Mouse (Mus musculus): ENCODE measurements around the gene Olfr651. TPM values are rescaled to one million over a fixed set of nuclear protein-coding genes. Genes with fewer than 3 reads are reported as not detected.

Gene Olfr651
- not detected for polyA plus RNA-seq (2015; fragmentation: Illumina TruSeq; extraction: RNeasy Lipid Tissue Mini Kit (QIAGEN cat#74804); ENCODE audit: insufficient read depth, low replicate concordance)

DNA sequence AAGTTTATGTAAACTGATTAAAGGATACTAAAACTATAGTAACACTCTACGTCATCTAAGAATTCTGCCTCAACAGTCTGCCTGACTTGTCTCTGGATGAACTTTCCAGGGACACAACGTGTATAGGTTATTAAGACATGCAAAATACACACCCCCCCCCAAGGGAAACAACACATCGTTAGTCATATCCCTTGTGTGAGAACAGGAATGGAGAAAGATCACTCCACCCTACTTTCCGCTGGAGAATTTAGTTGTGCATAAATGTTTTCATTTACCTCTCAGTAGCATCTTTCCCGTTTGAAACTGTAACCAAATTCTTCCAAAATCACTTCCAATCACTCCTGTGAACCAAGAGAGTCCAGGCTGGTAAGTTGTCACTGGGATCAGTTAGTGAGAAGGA lies at the start of gene Olfr651:
Olfr651 (plus strand) TSS at position 301 of the 400 bp plus-strand sequence.

DNA sequence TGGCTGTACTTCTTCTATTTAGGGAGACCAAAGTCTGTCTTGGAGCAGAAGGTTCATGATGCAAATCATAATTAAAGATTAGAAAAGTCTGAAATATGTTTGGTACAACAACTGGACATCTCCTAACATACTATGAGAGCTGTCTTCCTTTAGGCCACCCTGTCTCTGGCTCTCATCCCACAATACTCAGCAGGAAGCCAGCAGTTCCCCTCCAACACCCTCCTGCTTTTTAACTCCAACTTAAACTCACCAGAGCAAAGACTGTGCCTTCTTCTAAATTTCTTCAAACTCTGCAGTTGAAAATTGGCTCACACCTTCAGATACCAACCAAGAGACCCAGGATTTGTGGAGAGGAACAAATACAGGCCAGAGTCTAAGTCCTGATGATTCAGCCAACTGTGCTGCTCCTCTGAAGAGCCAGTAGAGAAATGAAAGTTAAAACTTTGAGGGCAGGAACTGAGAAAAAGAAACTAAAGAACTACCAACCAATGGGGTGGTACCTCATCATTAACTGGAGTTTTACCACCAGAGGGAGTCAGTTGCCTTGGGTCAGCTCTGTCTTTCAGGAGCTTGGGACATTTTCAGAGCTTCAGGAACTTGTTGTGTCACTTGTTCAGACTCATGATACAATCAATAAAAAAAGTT lies 42.4 kb upstream of the Olfr651 start, which contains the start of gene Trim30d:
Trim30d (minus strand) TSS at position 429 of the 645 bp plus-strand sequence.

GRCm38 (mm10) chr7:104560601-104561000 lies 10.7 kb downstream of the Olfr651 start, which contains the start of gene Olfr652:
Olfr652 (plus strand) TSS chr7:104560901.

DNA sequence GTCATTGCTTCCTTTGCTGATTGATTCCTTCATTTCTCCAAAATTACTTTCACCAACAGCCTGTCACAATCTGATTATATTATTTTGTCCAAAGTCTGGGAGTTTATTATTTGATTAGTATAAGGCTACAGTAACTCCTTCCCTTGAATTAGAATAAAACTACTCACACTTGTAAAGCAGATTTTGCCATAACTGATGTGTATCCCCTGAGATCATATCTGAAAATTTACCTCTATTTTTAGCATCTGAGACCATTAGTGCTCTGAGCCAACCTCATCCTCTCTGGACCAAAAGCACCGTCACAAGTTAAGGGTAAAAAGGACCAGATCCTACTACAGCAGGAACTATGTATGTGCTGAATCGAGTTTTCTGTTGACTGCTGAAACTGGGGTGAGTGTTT lies 27.1 kb downstream of the Olfr651 start, which contains the start of gene Olfr653:
Olfr653 (plus strand) TSS at position 301 of the 400 bp plus-strand sequence.

DNA sequence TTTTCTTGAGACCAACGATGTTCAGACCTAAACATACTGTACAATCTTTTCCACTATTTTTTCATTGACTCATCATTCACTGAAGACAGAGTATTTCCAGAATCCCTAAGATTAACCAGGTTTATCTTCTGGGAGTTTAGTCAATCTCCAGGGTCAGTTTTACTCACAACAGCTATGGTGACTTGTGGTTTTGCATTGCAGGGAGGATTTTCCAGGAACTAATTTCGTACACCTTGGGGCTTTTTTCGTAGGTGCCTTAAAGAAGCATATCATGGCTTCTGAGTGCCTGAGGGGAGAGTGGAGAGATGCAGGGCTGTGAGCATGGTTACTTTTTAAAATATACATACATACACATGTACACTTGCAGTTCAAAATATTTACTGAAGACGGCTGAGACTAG lies 36.8 kb downstream of the Olfr651 start, which contains the start of gene Olfr654:
Olfr654 (plus strand) TSS at position 301 of the 400 bp plus-strand sequence.

GRCm38 (mm10) chr7:104601679-104602078 lies 51.7 kb downstream of the Olfr651 start, which contains the start of gene Olfr655:
Olfr655 (minus strand) TSS chr7:104601779.

Other genes with a start within 250 kb of the Olfr651 start
- 305 TPM for gene Trim12a, start 234.7 kb upstream of the Olfr651 start, polyA plus RNA-seq (2015; fragmentation: Illumina TruSeq; extraction: RNeasy Lipid Tissue Mini Kit (QIAGEN cat#74804); ENCODE audit: insufficient read depth, low replicate concordance)
- 4.3 TPM for gene Trim34b, start 220.7 kb upstream of the Olfr651 start, polyA plus RNA-seq (2015; fragmentation: Illumina TruSeq; extraction: RNeasy Lipid Tissue Mini Kit (QIAGEN cat#74804); ENCODE audit: insufficient read depth, low replicate concordance)
- gene Trim12c, start 196.8 kb upstream of the Olfr651 start, polyA plus RNA-seq (2015; fragmentation: Illumina TruSeq; extraction: RNeasy Lipid Tissue Mini Kit (QIAGEN cat#74804); ENCODE audit: insufficient read depth, low replicate concordance), result 101 TPM
- gene Trim30b, start 180.2 kb upstream of the Olfr651 start, polyA plus RNA-seq (2015; fragmentation: Illumina TruSeq; extraction: RNeasy Lipid Tissue Mini Kit (QIAGEN cat#74804); ENCODE audit: insufficient read depth, low replicate concordance), result 84.2 TPM
- gene Trim30c, start 149.3 kb upstream of the Olfr651 start, polyA plus RNA-seq (2015; fragmentation: Illumina TruSeq; extraction: RNeasy Lipid Tissue Mini Kit (QIAGEN cat#74804); ENCODE audit: insufficient read depth, low replicate concordance), result 6.6 TPM
- 165 TPM for gene Trim30a, start 84.9 kb upstream of the Olfr651 start, polyA plus RNA-seq (2015; fragmentation: Illumina TruSeq; extraction: RNeasy Lipid Tissue Mini Kit (QIAGEN cat#74804); ENCODE audit: insufficient read depth, low replicate concordance)
- gene Trim30d, start 42.3 kb upstream of the Olfr651 start, polyA plus RNA-seq (2015; fragmentation: Illumina TruSeq; extraction: RNeasy Lipid Tissue Mini Kit (QIAGEN cat#74804); ENCODE audit: insufficient read depth, low replicate concordance), result 83.4 TPM
- gene Olfr652, start 10.8 kb downstream of the Olfr651 start, polyA plus RNA-seq (2015; fragmentation: Illumina TruSeq; extraction: RNeasy Lipid Tissue Mini Kit (QIAGEN cat#74804); ENCODE audit: insufficient read depth, low replicate concordance), result not detected
- gene Olfr653, start 27.2 kb downstream of the Olfr651 start, polyA plus RNA-seq (2015; fragmentation: Illumina TruSeq; extraction: RNeasy Lipid Tissue Mini Kit (QIAGEN cat#74804); ENCODE audit: insufficient read depth, low replicate concordance), result not detected
- gene Olfr654, start 36.9 kb downstream of the Olfr651 start, polyA plus RNA-seq (2015; fragmentation: Illumina TruSeq; extraction: RNeasy Lipid Tissue Mini Kit (QIAGEN cat#74804); ENCODE audit: insufficient read depth, low replicate concordance), result not detected
- not detected for gene Olfr655, start 51.6 kb downstream of the Olfr651 start, polyA plus RNA-seq (2015; fragmentation: Illumina TruSeq; extraction: RNeasy Lipid Tissue Mini Kit (QIAGEN cat#74804); ENCODE audit: insufficient read depth, low replicate concordance)
- not detected for gene Olfr656, start 63.8 kb downstream of the Olfr651 start, polyA plus RNA-seq (2015; fragmentation: Illumina TruSeq; extraction: RNeasy Lipid Tissue Mini Kit (QIAGEN cat#74804); ENCODE audit: insufficient read depth, low replicate concordance)
- not detected for gene Olfr657, start 74.7 kb downstream of the Olfr651 start, polyA plus RNA-seq (2015; fragmentation: Illumina TruSeq; extraction: RNeasy Lipid Tissue Mini Kit (QIAGEN cat#74804); ENCODE audit: insufficient read depth, low replicate concordance)
- gene Olfr658, start 97.2 kb downstream of the Olfr651 start, polyA plus RNA-seq (2015; fragmentation: Illumina TruSeq; extraction: RNeasy Lipid Tissue Mini Kit (QIAGEN cat#74804); ENCODE audit: insufficient read depth, low replicate concordance), result 0.12 TPM
- not detected for gene Olfr659, start 116.6 kb downstream of the Olfr651 start, polyA plus RNA-seq (2015; fragmentation: Illumina TruSeq; extraction: RNeasy Lipid Tissue Mini Kit (QIAGEN cat#74804); ENCODE audit: insufficient read depth, low replicate concordance)
- not detected for gene Olfr661, start 136.4 kb downstream of the Olfr651 start, polyA plus RNA-seq (2015; fragmentation: Illumina TruSeq; extraction: RNeasy Lipid Tissue Mini Kit (QIAGEN cat#74804); ENCODE audit: insufficient read depth, low replicate concordance)
- gene Usp17le, start 227.3 kb downstream of the Olfr651 start, polyA plus RNA-seq (2015; fragmentation: Illumina TruSeq; extraction: RNeasy Lipid Tissue Mini Kit (QIAGEN cat#74804); ENCODE audit: insufficient read depth, low replicate concordance), result not detected

All from spleen, adult 10 weeks (tissue).